Mouse (Mus musculus): ENCODE measurements at regions not wholly inside any gene's neighbourhood (a gene's known extent, or its start where the extent isn't known, plus 50 kb on each side); places are given as distances from the start of the nearest gene placed in this dataset.
A peak's percentile ranks its signal among the peaks of the same experiment; 100 is the strongest.

- DNase-seq, result peak; percentile 80
These were observed 240.3 kb downstream of the Rnf152 start for GRCm38 (mm10) chr1:105116231-105116630.

- peak; percentile 85 for DNase-seq
These were observed 241.1 kb downstream of the Rnf152 start for GRCm38 (mm10) chr1:105115391-105115790.

- DNase-seq, result peak; percentile 91
These were observed 241.7 kb downstream of the Rnf152 start for GRCm38 (mm10) chr1:105114835-105115234.

- no peak for DNase-seq
These were observed 243.6 kb downstream of the Rnf152 start for GRCm38 (mm10) chr1:105112762-105113525.

GRCm38 (mm10) chr1:105111236-105111635 lies 245.3 kb downstream of the Rnf152 start:
- no peak for DNase-seq

- DNase-seq, result no peak
These were observed 245.8 kb downstream of the Rnf152 start for GRCm38 (mm10) chr1:105110581-105111210.

- no peak for DNase-seq
These were observed 248.7 kb downstream of the Rnf152 start for GRCm38 (mm10) chr1:105107836-105108235.

- DNase-seq, result no peak
These were observed 249.3 kb downstream of the Rnf152 start for GRCm38 (mm10) chr1:105107257-105107656.

- peak; percentile 47 for DNase-seq
These were observed 251.3 kb downstream of the Rnf152 start for GRCm38 (mm10) chr1:105105211-105105610.

GRCm38 (mm10) chr1:105095091-105095490 lies 261.4 kb downstream of the Rnf152 start:
- DNase-seq, result no peak

- DNase-seq, result no peak
These were observed 262.0 kb downstream of the Rnf152 start for GRCm38 (mm10) chr1:105094500-105094899.

- no peak for DNase-seq
These were observed 262.6 kb downstream of the Rnf152 start for GRCm38 (mm10) chr1:105093875-105094274.

GRCm38 (mm10) chr1:105093012-105093411 lies 263.5 kb downstream of the Rnf152 start:
- DNase-seq, result peak; percentile 48

GRCm38 (mm10) chr1:105092309-105092904 lies 264.1 kb downstream of the Rnf152 start:
- DNase-seq, result peak; percentile 70

GRCm38 (mm10) chr1:105088765-105089520 lies 267.6 kb downstream of the Rnf152 start:
- DNase-seq, result peak; percentile 81

GRCm38 (mm10) chr1:105087623-105088022 lies 268.9 kb downstream of the Rnf152 start:
- no peak for DNase-seq

GRCm38 (mm10) chr1:105084556-105084955 lies 272.0 kb downstream of the Rnf152 start:
- DNase-seq, result no peak

- no peak for DNase-seq
These were observed 272.9 kb downstream of the Rnf152 start for GRCm38 (mm10) chr1:105083551-105084103.

- peak; percentile 76 for DNase-seq
These were observed 273.5 kb downstream of the Rnf152 start for GRCm38 (mm10) chr1:105082823-105083550.

- DNase-seq, result no peak
These were observed 274.6 kb downstream of the Rnf152 start for GRCm38 (mm10) chr1:105081942-105082341.

- no peak for DNase-seq
These were observed 277.1 kb downstream of the Rnf152 start for GRCm38 (mm10) chr1:105079437-105079836.

GRCm38 (mm10) chr1:105075728-105076127 lies 280.8 kb downstream of the Rnf152 start:
- no peak for DNase-seq
